Mouse (Mus musculus): ENCODE results near the gene Pip4k2c.

Gene Pip4k2c

DNA sequence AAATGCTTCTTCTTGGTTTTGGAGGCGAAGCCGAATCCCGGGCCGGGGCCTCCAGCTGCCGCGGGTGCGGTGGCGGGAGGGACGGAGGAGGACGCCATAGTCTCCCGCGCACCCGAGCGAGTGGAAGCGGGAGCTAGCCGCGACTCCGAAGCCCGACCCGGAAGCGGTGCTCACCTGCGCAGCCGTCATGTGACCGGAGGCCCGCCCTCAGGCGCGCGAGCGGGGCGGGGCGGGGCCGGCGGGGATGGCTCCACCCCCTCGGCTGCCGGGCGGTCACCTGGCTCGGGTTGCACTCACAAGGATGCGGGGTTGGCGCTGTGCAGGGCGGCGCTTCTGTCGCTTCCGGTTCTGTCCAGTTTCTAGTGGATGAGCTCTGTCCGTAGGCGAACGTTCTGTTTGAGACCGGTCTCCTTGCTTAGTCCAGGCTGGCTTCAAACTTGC, at the start of gene Pip4k2c:
TSS of gene Pip4k2c (minus strand) at position 172 of the 441 bp plus-strand sequence.
- peak; percentile 75 for DNase-seq (ENCODE audit: low read depth, low spot score)

DNA sequence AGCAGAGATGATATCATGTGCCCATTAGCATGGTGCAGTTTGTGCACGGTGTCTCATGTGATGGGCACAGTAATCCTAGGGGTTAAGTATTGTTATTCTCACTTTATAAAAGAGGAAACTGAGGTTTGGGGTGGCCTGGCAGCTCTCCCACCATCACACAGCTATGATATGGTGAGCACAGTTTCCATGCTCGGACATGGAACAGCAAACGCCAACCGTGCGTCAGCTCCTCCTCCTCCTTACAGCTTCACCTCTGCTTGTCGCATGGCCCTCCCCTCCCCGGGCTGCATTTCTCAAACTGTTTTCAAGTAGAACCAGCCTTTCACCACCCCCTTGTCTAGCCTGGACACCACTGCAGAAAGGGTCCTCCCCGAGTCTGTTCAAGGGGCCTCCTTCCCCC, 47.1 kb upstream of the Pip4k2c start:
- DNase-seq (ENCODE audit: low read depth, low spot score), result no peak

DNA sequence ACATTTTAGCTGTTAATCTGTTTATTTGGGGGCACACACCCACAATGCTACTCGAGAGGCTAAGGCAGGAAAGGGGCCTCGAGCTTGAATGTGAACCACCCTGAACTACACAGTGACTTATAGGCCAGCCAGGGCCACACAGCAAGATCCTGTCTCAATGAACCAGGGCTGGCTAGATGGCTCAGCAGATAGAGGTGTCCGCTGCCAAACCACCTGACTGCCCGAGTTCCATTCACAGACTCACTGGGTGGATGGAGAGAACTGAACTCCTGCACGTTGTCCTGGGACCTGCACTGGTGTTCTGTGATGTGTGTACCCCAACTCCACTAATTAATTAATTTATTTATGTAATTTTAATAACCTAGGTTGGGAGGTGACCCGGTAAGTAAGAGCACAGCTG, 46.4 kb upstream of the Pip4k2c start:
- no peak for DNase-seq (ENCODE audit: low read depth, low spot score)

DNA sequence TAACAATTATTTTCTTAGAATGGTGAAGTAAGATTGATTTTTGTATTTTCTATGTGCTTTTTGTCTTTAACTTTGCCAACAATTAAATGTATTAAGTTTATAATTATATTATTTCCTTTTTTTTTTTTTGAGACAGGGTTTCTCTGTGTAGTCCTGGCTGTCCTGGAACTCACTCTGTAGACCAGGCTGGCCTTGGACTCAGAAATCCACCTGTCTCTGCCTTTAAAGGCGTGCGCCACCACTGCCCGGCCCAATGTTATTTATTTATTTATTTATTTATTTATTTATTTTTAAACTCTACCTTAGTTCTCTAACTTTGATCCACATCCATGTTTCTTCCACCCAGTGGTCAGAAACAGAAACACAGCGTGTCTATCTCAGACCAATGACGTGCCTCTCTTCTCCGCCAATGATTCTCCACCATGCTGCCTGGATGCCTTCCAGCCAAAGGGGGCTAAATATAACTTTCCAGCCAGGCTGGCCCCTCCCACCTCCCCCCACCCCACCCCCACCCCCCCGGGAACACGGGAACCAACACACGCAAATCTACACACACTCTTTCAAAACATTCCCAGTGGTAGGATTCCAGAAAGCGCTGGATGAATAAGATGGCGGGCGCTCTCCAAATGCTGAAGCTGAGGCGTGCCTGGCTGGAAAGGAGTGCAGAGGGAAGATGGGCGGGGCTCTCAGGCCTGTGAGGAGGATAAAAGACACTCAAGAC, 44.4 kb upstream of the Pip4k2c start:
- DNase-seq (ENCODE audit: low read depth, low spot score), result no peak

DNA sequence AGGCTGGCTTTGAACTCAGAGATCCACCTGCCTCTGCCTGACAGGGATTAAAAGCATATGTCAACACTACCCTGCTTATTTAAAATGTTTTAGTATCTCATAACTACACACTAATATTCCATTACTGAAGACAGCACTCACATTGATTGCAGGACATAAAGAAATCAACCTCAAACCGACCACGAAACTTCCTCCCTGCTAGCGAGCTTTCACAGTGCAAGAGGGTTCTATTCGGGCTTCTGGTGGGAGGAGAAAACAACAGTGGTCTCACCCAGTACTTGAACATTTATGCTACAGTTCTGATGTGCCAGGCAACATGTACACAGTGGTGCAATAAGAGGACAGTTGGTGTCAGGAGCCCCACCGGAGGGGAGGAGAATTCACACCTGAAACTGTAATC, 39.4 kb upstream of the Pip4k2c start:
- no peak for DNase-seq (ENCODE audit: low read depth, low spot score)

DNA sequence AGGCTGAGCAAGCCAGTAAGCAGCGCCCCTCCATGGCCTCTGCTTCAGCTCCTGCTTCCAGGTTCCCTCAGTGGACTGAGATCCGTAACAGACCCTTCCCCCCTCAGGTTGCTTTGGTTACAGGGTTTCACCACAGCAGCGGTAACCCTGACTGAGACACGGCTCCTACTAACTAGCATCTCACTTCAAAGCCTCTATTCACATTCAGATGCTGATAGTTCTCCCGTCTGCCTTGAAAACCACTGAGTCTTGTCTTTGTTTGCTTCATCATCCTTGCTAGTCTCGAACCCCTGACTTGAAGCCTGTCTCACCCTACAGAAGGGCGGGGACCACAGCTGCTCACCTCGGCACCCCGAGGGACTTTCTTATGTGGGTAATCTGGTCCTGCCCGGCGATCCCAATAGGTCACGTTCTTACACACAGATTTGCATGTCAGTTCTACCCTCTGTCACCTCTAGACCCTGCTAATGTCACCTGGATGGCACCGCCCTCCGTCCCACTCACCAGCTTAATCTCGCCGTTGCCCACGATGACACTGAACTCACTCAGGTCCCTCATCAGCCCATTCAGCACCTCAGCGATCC, 26.9 kb upstream of the Pip4k2c start:
- DNase-seq (ENCODE audit: low read depth, low spot score), result no peak

DNA sequence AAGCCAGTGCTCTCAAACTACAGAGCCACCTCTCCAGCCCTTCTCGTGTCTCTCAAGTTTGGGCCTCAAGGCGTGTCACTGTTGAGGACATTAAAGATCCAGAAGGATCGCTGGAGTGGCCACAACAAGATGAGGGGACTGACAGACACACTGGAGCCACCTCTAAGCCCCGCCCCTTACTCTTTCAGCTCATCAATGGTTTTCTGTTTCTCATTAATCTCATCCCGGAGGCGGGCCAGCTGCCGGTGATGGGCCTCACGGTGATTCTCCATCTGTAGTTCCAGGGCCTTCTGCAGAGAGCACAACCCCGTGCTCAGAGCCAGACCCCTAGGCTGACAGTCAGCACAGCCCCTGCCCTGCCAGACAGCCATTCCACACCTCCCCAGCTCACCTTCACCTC, 25.2 kb upstream of the Pip4k2c start:
- no peak for DNase-seq (ENCODE audit: low read depth, low spot score)

DNA sequence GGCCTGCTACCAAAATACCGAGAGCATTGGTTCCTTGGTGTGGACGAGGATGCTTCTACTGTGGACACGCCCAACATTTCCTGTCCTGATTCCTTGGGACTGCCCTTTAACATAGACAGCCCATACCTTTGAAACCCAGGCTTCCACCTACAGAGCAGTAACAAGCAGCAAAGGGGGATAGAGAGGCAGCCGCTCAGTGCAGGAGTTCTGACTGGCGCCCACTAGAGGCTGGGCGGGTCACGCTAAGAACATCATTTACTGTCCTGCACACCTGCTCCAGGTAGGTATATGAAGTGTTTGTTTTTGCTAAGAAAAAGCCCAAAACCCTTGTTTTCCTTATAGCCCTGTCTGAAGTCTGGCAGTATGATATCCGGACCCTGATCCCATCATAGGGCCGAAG, 21.8 kb upstream of the Pip4k2c start:
- no peak for DNase-seq (ENCODE audit: low read depth, low spot score)

DNA sequence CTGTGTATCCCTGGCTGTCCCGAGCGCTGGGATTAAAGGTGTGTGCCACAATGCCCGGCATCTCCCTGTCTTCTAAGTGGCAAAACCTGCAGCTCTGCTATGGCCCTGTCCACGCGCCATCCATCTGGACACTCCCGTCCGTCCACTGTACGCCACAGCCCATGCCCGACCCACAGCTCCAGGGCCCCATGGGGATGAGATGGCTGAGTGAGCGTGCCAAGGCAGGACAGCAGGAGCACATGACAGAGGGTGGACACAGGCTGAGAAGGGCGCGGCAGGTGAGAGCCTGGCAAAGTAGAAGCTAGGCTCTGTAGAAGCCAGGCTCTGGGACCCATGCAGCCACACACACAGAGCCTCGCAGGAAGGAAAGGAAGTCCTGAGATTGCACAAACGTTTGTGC, 20.4 kb upstream of the Pip4k2c start:
- DNase-seq (ENCODE audit: low read depth, low spot score), result no peak

DNA sequence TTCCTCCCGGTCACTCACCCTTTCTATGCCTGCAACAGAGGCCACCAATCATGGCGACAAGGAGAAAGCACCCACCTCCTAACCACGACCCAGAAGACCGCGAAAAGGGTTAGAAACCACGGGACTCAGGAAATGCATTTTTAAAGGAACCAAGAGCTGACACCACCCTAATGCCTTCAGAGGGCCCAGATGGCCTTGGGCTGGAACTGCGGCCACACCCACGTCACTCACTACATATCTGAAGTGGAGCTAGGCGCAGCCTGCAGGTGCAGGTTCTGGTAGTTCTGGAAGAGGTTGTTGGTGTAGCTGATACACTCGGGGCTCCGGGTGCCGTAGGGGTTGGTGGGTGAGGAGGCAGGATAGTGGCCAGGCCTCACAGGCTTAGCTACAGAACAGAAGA, 19.3 kb upstream of the Pip4k2c start:
- no peak for DNase-seq (ENCODE audit: low read depth, low spot score)

DNA sequence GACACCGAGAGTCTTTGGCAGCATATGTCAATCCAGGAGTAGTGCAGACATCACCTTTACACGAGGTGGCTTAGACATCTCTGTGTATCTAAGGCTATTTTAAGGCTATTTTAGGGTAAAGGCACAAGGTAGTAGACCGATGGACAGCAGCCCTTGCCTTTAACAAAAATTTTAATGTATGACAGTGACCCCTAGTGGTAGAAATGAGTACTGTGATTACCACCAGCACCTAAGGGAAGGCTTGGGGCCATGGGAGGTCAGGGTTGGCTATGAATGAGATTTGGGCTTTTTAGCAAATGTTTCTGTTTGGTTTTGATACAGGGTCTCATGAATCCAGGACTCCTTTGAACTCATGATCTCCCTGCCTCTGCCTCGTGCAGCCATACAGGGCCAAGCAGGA, 17.5 kb upstream of the Pip4k2c start:
- no peak for DNase-seq (ENCODE audit: low read depth, low spot score)

DNA sequence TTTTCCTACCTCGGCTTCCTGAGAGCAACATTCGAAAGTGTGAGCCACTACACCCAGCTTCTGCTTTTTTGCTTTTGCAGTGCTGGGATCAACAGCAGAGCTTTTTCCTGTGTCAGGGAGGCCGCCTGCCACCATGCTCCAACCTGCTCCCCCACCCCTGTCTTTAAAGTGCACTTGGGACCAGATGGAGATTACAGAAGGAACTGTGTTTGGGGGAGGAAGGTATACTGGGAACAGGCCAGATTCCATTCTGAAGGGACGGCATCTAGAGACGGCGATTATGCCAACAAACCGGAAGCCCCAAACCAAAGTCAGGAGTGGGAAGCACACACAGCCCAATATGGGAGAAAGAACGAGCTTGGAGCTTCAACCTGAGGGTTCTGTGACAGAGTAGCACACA, 15.8 kb upstream of the Pip4k2c start:
- no peak for DNase-seq (ENCODE audit: low read depth, low spot score)

DNA sequence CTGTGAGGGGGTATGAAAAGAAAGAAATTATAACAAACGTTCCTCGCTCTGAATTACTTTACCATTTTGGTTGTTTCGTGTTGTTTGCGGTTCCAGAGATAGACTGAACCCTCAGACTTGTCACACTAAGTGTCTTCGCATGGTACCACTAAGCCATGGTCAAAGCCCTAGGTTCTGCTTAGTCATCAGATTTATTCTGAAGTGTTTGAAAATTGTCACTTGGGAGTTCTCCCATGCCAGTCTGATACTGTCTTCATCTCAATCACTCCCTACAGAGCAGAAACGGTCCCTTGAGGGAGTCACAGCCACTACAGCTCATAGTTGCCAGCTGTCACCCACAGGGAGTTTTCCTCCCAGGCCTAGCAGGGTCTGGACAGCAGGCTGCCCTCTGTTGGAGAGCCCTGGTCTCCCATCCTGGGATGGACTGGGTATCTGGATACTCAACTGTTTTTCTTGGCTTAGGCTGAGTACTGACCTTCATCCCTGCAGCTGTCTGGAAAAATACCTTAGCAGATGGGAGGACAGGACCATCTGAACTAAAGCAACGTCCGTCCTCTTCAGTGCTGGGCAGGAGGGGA, 15.0 kb upstream of the Pip4k2c start:
- DNase-seq (ENCODE audit: low read depth, low spot score), result no peak

DNA sequence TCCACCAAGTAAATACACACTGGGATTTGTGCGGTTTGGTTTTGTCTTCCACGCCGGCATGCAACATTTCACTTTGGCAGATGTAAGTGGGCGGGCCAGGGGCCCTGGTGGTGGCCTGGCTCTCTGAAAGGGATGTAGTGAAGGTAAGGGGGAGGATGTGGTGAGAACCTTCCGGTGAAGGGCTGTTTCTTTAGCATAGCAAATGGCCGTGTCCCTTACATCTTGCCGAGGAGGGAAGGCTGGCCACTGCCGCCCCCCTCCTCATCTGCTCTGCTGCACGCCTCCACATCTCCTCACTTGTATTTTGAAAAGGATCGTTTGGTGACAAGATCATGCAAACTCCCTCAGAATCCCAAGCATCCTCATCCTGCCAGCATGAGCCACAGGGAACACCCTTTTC, 14.3 kb upstream of the Pip4k2c start:
- peak; percentile 60 for DNase-seq (ENCODE audit: low read depth, low spot score)

DNA sequence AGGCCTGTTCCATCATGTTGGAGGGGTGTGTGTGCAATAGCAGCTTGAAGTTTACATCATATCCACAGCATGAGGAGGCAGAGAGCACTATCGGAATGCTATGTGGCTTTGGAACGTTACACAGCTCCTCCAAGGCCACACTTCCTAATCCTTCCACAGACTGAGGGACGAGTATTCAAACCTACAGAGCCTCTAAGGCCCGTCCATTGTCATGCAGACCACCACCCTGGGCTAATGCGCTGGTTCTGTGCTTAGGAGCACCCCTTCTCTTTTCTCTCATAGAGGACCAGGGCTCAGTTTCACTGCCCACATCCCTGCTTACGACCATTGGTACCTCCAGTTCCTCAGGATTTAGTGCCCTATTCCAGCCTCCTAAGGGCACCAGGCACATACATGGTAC, 13.8 kb upstream of the Pip4k2c start:
- DNase-seq (ENCODE audit: low read depth, low spot score), result no peak

DNA sequence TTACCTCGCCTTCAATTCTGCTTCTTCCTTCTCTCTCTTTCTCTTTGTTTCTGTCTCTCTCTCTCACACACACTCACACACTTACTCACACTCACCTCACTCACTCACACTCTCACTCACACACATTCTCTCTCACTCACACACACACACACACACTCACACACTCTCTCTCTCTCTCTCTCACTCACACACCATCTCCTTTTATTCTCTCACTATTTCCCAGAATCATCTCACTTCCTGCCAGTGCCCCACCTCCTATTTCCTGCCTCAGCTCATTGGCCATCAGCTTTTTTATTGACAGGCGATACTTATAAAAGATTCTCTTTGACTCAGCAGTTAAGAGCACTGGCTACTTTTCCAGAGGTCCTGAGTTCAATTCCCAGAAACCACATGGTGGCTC, 7.0 kb upstream of the Pip4k2c start:
- DNase-seq (ENCODE audit: low read depth, low spot score), result no peak

DNA sequence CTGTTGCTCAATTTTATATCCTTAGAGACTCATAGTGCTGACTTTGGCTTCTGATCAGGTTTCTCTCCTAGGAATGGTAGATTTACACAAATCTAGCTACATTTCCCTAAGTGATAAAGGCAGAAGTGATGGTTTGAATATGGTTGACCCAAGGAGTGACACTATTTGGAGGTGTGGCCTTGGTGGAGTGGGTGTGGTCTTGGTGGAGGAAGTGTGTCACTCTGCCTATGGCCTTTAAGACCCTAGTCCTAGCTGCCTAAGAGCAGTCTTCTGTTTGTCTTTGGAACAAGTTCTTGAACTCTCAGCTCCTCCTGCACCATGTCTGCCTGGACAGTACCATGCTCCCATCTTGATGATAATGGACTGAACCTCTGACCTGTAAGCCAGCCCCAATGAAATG, 5.8 kb upstream of the Pip4k2c start:
- no peak for DNase-seq (ENCODE audit: low read depth, low spot score)

DNA sequence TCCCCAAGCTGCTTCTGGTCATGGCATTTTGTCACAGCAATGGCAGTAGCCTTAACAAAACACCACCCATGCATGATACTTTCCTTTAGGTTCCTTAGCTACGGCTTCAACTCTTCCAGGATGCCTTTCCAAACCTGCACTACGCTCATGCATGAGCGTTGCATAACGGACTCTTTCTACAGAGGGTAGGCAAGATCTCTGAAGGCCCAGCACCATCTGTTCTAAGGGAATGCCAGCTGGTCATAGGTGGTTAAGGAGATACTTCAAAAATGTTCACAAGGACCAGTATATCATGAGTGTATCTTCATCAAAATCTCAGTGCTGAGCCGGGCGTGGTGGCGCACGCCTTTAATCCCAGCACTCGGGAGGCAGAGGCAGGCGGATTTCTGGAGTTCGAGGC, 5.1 kb upstream of the Pip4k2c start:
- DNase-seq (ENCODE audit: low read depth, low spot score), result peak; percentile 68

DNA sequence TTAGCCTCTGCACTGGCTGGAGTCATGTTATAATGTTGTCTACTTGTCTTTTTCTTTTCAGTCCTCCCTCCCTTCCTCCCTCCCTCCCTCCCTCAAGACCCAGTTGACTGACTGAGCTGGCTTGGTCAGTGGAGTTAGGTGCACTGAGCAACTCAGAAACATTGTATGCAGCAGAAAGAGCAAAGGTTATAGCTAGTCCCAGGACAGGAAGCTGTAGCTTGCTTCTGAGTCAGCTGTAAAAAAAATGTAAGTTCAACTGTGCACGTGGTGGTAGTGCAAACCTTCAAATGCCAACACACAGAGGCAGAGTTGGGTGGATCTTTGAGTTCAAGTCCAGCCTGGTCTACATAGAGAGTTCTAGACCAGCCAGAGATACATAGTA, 3.0 kb upstream of the Pip4k2c start:
- DNase-seq (ENCODE audit: low read depth, low spot score), result no peak

DNA sequence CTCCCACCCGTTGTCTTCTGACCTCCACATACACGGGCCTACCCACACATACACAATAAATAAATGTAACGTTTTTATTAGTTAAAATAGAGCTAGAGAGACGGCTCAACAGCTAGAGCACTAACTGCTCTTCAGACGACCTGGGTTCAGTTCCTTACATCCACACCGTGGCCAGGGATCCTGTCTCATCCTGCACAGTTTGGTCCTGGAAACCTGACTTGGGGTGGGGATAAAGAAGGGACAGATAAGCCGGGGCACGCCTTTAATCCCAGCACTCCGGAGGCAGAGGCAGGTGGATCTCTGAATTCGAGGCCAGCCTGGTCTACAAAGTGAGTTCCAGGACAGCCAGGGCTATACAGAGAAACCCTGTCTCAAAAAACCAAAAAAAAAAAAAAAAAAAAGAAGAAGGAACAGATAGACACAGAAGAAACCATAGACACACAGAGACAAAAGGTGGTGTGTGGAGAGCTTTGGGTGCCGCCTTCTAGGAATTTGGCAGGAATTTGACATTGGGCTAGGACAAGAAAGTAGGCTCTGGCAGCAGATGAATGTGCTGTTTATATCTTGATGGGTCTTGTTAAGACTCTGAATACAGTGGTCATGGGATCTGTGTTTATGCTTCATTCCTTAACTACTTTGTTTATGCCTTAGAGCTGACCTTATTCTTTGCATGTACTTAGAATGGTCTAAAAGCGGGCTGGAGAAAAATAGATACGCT, 2.5 kb upstream of the Pip4k2c start:
- no peak for DNase-seq (ENCODE audit: low read depth, low spot score)

DNA sequence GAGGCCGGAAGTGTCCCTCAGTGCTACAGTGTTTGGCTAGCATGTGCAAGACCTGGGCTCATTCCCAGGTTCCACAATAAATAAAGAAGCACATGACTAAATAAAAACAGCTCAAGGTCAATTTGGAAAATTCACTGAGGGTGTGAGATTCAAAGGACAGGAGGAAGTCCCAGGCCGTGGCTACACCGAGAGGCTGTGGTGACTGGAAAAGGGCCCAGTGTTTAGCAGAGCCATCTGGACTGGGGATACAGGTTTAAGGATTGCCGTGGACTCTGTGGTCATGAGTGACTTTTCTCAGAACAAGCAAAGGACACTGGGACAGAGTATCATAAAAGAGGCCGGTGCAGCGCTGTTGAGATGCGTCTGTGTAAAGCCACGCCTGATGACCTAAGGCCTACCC, 1.9 kb upstream of the Pip4k2c start:
- DNase-seq (ENCODE audit: low read depth, low spot score), result no peak

DNA sequence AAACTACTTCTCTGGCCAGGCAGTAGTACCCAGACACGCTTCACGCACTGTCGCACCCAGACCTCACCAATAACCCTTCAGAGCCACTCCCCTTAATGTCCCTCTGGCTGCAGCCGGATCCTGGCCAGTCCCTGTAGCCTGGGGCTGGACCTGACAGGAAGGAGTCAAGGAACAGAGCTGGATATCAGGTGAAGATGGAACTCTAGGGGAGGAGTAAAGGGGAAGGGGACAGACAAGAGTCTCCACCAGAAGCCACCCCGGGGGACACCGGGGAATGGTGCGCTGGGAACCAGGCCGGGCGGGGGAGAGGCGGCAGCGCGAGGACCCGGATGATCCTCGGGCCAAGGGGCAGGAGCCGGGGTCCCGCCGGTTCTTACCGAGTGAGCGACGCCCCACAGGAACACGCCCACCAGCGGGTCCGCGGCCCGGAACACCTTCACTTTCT, 402 bp downstream of the Pip4k2c start:
- no peak for DNase-seq (ENCODE audit: low read depth, low spot score)
